Mouse (Mus musculus): ENCODE measurements at regions not wholly inside any gene's neighbourhood (a gene's known extent, or its start where the extent isn't known, plus 50 kb on each side); places are given as distances from the start of the nearest gene placed in this dataset.
A peak's percentile ranks its signal among the peaks of the same experiment; 100 is the strongest.

GRCm38 (mm10) chr14:114948341-114949155 is 143.5 kb upstream of the Gpc5 start:
- Histone ChIP-seq H3K36me3 (ENCODE audit: control insufficient read depth, insufficient read depth, low read length) (no peaks in the 10 kb centered on the region), H3K4me2 (replicated peaks; ENCODE audit: low read depth, low read length) (no peak overlapping the region; the same call in 1 of the 2 replicates), H3K4me1 (ENCODE audit: control insufficient read depth, insufficient read depth, low read length) (peaks cover 9% of the 10 kb centered on the region; the same call in 1 of the 2 replicates), H3K9me3 (ENCODE audit: control insufficient read depth, low read length) (no peaks in the 10 kb centered on the region), H3K4me3 (ENCODE audit: low read length) (no peak overlapping the region), H3K27me3 (ENCODE audit: control insufficient read depth, insufficient read depth, low read length) (no peaks in the 10 kb centered on the region), H3K27ac (ENCODE audit: low read depth, low read length) (peak overlapping the region; percentile 52; the same call in 1 of the 2 replicates), H3K9ac (ENCODE audit: low read depth, low read length) (no peak overlapping the region; the same call in 1 of the 2 replicates)
- 0 out of 2 replicates have a peak, but pooled peaks have one; percentile 49 for ATAC-seq (ENCODE audit: low FRiP score, low TSS enrichment)
- 64% methylated on average over 21 of the region's 21 CpGs for WGBS

GRCm38 (mm10) chr14:114949156-114949496 is 142.9 kb upstream of the Gpc5 start:
- no peak overlapping the region for H3K9ac ChIP-seq (ENCODE audit: low read depth, low read length)
- no peaks in the 10 kb centered on the region for H3K36me3 ChIP-seq (ENCODE audit: control insufficient read depth, insufficient read depth, low read length)
- H3K4me3 ChIP-seq (ENCODE audit: low read length): no peak overlapping the region
- H3K4me2 ChIP-seq (replicated peaks; ENCODE audit: low read depth, low read length): no peak overlapping the region
- H3K4me1 ChIP-seq (ENCODE audit: control insufficient read depth, insufficient read depth, low read length): peaks cover 9% of the 10 kb centered on the region; the same call in 1 of the 2 replicates
- H3K27me3 ChIP-seq (ENCODE audit: control insufficient read depth, insufficient read depth, low read length): no peaks in the 10 kb centered on the region
- no peak for ATAC-seq (ENCODE audit: low FRiP score, low TSS enrichment)
- WGBS: 80% methylated on average over 5 of the region's 5 CpGs
- H3K9me3 ChIP-seq (ENCODE audit: control insufficient read depth, low read length): no peaks in the 10 kb centered on the region
- peak overlapping the region; percentile 52; the same call in 1 of the 2 replicates for H3K27ac ChIP-seq (ENCODE audit: low read depth, low read length)

GRCm38 (mm10) chr14:114952280-114952679 is 139.7 kb upstream of the Gpc5 start:
- WGBS: 7% methylated on average over 5 of the region's 5 CpGs
- Histone ChIP-seq H3K27ac (ENCODE audit: low read depth, low read length) (no peak overlapping the region), H3K36me3 (ENCODE audit: control insufficient read depth, insufficient read depth, low read length) (no peaks in the 10 kb centered on the region), H3K4me2 (replicated peaks; ENCODE audit: low read depth, low read length) (no peak overlapping the region), H3K4me1 (ENCODE audit: control insufficient read depth, insufficient read depth, low read length) (peaks cover 9% of the 10 kb centered on the region; the same call in 1 of the 2 replicates), H3K9me3 (ENCODE audit: control insufficient read depth, low read length) (no peaks in the 10 kb centered on the region), H3K9ac (ENCODE audit: low read depth, low read length) (no peak overlapping the region), H3K4me3 (ENCODE audit: low read length) (no peak overlapping the region), H3K27me3 (ENCODE audit: control insufficient read depth, insufficient read depth, low read length) (no peaks in the 10 kb centered on the region)
- peak; percentile 23; the same call in 1 of the 2 replicates for ATAC-seq (ENCODE audit: low FRiP score, low TSS enrichment)

- 37% methylated on average over 4 of the region's 4 CpGs for WGBS
- Histone ChIP-seq H3K9ac (ENCODE audit: low read depth, low read length) (no peak overlapping the region), H3K4me3 (ENCODE audit: low read length) (no peak overlapping the region), H3K36me3 (ENCODE audit: control insufficient read depth, insufficient read depth, low read length) (no peaks in the 10 kb centered on the region), H3K27me3 (ENCODE audit: control insufficient read depth, insufficient read depth, low read length) (no peaks in the 10 kb centered on the region), H3K4me2 (replicated peaks; ENCODE audit: low read depth, low read length) (no peak overlapping the region), H3K9me3 (ENCODE audit: control insufficient read depth, low read length) (no peaks in the 10 kb centered on the region), H3K27ac (ENCODE audit: low read depth, low read length) (no peak overlapping the region), H3K4me1 (ENCODE audit: control insufficient read depth, insufficient read depth, low read length) (peaks cover 9% of the 10 kb centered on the region; the same call in 1 of the 2 replicates)
- ATAC-seq (ENCODE audit: low FRiP score, low TSS enrichment): no peak
Measured at GRCm38 (mm10) chr14:114953070-114953665, 138.8 kb upstream of the Gpc5 start.

GRCm38 (mm10) chr14:114954287-114954686 is 137.7 kb upstream of the Gpc5 start:
- Histone ChIP-seq H3K4me1 (ENCODE audit: control insufficient read depth, insufficient read depth, low read length) (peaks cover 9% of the 10 kb centered on the region; the same call in 1 of the 2 replicates), H3K36me3 (ENCODE audit: control insufficient read depth, insufficient read depth, low read length) (no peaks in the 10 kb centered on the region), H3K9ac (ENCODE audit: low read depth, low read length) (no peak overlapping the region), H3K4me3 (ENCODE audit: low read length) (no peak overlapping the region), H3K4me2 (replicated peaks; ENCODE audit: low read depth, low read length) (no peak overlapping the region), H3K27ac (ENCODE audit: low read depth, low read length) (no peak overlapping the region), H3K9me3 (ENCODE audit: control insufficient read depth, low read length) (no peaks in the 10 kb centered on the region), H3K27me3 (ENCODE audit: control insufficient read depth, insufficient read depth, low read length) (no peaks in the 10 kb centered on the region)
- no peak for ATAC-seq (ENCODE audit: low FRiP score, low TSS enrichment)
- WGBS: 76% methylated on average over 4 of the region's 4 CpGs

- no peak overlapping the region for H3K4me3 ChIP-seq (ENCODE audit: low read length)
- H3K27me3 ChIP-seq (ENCODE audit: control insufficient read depth, insufficient read depth, low read length): no peaks in the 10 kb centered on the region
- H3K4me2 ChIP-seq (replicated peaks; ENCODE audit: low read depth, low read length): no peak overlapping the region
- no peaks in the 10 kb centered on the region for H3K36me3 ChIP-seq (ENCODE audit: control insufficient read depth, insufficient read depth, low read length)
- peaks cover 9% of the 10 kb centered on the region; the same call in 1 of the 2 replicates for H3K4me1 ChIP-seq (ENCODE audit: control insufficient read depth, insufficient read depth, low read length)
- no peaks in the 10 kb centered on the region for H3K9me3 ChIP-seq (ENCODE audit: control insufficient read depth, low read length)
- ATAC-seq (ENCODE audit: low FRiP score, low TSS enrichment): peak; percentile 52; the same call in 1 of the 2 replicates
- 43% methylated on average over 2 of the region's 2 CpGs for WGBS
- H3K9ac ChIP-seq (ENCODE audit: low read depth, low read length): no peak overlapping the region
- no peak overlapping the region for H3K27ac ChIP-seq (ENCODE audit: low read depth, low read length)
Measured at GRCm38 (mm10) chr14:114955572-114955971, 136.4 kb upstream of the Gpc5 start.

- ATAC-seq (ENCODE audit: low FRiP score, low TSS enrichment): no peak
- 65% methylated on average over 5 of the region's 5 CpGs for WGBS
- Histone ChIP-seq H3K36me3 (ENCODE audit: control insufficient read depth, insufficient read depth, low read length) (no peaks in the 10 kb centered on the region), H3K27ac (ENCODE audit: low read depth, low read length) (no peak overlapping the region), H3K9ac (ENCODE audit: low read depth, low read length) (no peak overlapping the region), H3K4me1 (ENCODE audit: control insufficient read depth, insufficient read depth, low read length) (no peaks in the 10 kb centered on the region), H3K9me3 (ENCODE audit: control insufficient read depth, low read length) (no peaks in the 10 kb centered on the region), H3K4me3 (ENCODE audit: low read length) (no peak overlapping the region), H3K4me2 (replicated peaks; ENCODE audit: low read depth, low read length) (no peak overlapping the region), H3K27me3 (ENCODE audit: control insufficient read depth, insufficient read depth, low read length) (no peaks in the 10 kb centered on the region)
Measured at GRCm38 (mm10) chr14:114960273-114960672, 131.7 kb upstream of the Gpc5 start.

- Histone ChIP-seq H3K9me3 (ENCODE audit: control insufficient read depth, low read length) (no peaks in the 10 kb centered on the region), H3K4me2 (replicated peaks; ENCODE audit: low read depth, low read length) (no peak overlapping the region), H3K4me3 (ENCODE audit: low read length) (no peak overlapping the region)
Measured at GRCm38 (mm10) chr14:114965941-114966340, 126.1 kb upstream of the Gpc5 start.

GRCm38 (mm10) chr14:114969020-114969419 is 123.0 kb upstream of the Gpc5 start:
- Histone ChIP-seq H3K27me3 (ENCODE audit: control insufficient read depth, insufficient read depth, low read length) (no peaks in the 10 kb centered on the region), H3K36me3 (ENCODE audit: control insufficient read depth, insufficient read depth, low read length) (no peaks in the 10 kb centered on the region), H3K4me1 (ENCODE audit: control insufficient read depth, insufficient read depth, low read length) (no peaks in the 10 kb centered on the region), H3K9ac (ENCODE audit: low read depth, low read length) (no peak overlapping the region), H3K4me3 (ENCODE audit: low read length) (no peak overlapping the region), H3K27ac (ENCODE audit: low read depth, low read length) (no peak overlapping the region), H3K9me3 (ENCODE audit: control insufficient read depth, low read length) (no peaks in the 10 kb centered on the region), H3K4me2 (replicated peaks; ENCODE audit: low read depth, low read length) (no peak overlapping the region)
- no peak for ATAC-seq (ENCODE audit: low FRiP score, low TSS enrichment)
- 97% methylated on average over 3 of the region's 3 CpGs for WGBS

More at GRCm38 (mm10) chr14:114965941-114966340, 126.1 kb upstream of the Gpc5 start:
- Histone ChIP-seq H3K36me3 (ENCODE audit: control insufficient read depth, insufficient read depth, low read length) (no peaks in the 10 kb centered on the region), H3K27me3 (ENCODE audit: control insufficient read depth, insufficient read depth, low read length) (no peaks in the 10 kb centered on the region), H3K9ac (ENCODE audit: low read depth, low read length) (no peak overlapping the region), H3K27ac (ENCODE audit: low read depth, low read length) (no peak overlapping the region), H3K4me1 (ENCODE audit: control insufficient read depth, insufficient read depth, low read length) (no peaks in the 10 kb centered on the region)
- ATAC-seq (ENCODE audit: low FRiP score, low TSS enrichment): no peak
- WGBS: 64% methylated on average over 3 of the region's 3 CpGs

Data from kidney, embryonic 14.5 days (tissue).